Mouse (Mus musculus): ENCODE measurements around the gene D3Ertd254e. TPM values are rescaled to one million over a fixed set of nuclear protein-coding genes. Genes with fewer than 3 reads are reported as not detected.
A peak's percentile ranks its signal among the peaks of the same experiment; 100 is the strongest.

Gene D3Ertd254e
- polyA plus RNA-seq, 1 experiment from 2014 or later = 7.1 TPM

- ATAC-seq (ENCODE audit: low read depth) = no peak
- Histone ChIP-seq H3K9ac (ENCODE audit: low read depth, low read length) (peak overlapping the region; percentile 90; the same call in 1 of the 2 replicates), H3K9me3 (ENCODE audit: control insufficient read depth, low read length) (no peaks in the 10 kb centered on the region), H3K4me2 (ENCODE audit: low read depth, low read length) (peak overlapping the region; percentile 62), H3K36me3 (ENCODE audit: control insufficient read depth, insufficient read depth, low read length) (no peaks in the 10 kb centered on the region), H3K4me3 (ENCODE audit: low read depth, low read length) (peak overlapping the region; percentile 81), H3K4me1 (ENCODE audit: control insufficient read depth, insufficient read depth, low read length) (peaks cover 22% of the 10 kb centered on the region), H3K27me3 (replicated peaks; ENCODE audit: control insufficient read depth, insufficient read depth, low read length) (no peaks in the 10 kb centered on the region), H3K27ac (replicated peaks; ENCODE audit: low read depth, low read length) (no peak overlapping the region)
- DNase-seq (ENCODE audit: low spot score) = no peak
- 11% methylated on average over 1 of the region's 1 CpGs for WGBS
These were observed 282 bp upstream of the D3Ertd254e start for GRCm38 (mm10) chr3:36150537-36150933.

- Histone ChIP-seq H3K4me2 (ENCODE audit: low read depth, low read length) (no peak overlapping the region), H3K36me3 (ENCODE audit: control insufficient read depth, insufficient read depth, low read length) (peaks cover 11% of the 10 kb centered on the region), H3K4me3 (ENCODE audit: low read depth, low read length) (no peak overlapping the region), H3K9me3 (ENCODE audit: control insufficient read depth, low read length) (peaks cover 9% of the 10 kb centered on the region), H3K27ac (replicated peaks; ENCODE audit: low read depth, low read length) (no peak overlapping the region), H3K4me1 (ENCODE audit: control insufficient read depth, insufficient read depth, low read length) (peaks cover 22% of the 10 kb centered on the region), H3K27me3 (replicated peaks; ENCODE audit: control insufficient read depth, insufficient read depth, low read length) (no peaks in the 10 kb centered on the region), H3K9ac (ENCODE audit: low read depth, low read length) (no peak overlapping the region)
- ATAC-seq (ENCODE audit: low read depth) = no peak
- WGBS = 30% methylated on average over 5 of the region's 5 CpGs
- DNase-seq (ENCODE audit: low spot score) = no peak
These were observed 4.5 kb downstream of the D3Ertd254e start for GRCm38 (mm10) chr3:36155268-36155667.

GRCm38 (mm10) chr3:36170670-36171210 lies 19.9 kb downstream of the D3Ertd254e start:
- WGBS = 74% methylated on average over 1 of the region's 1 CpGs
- ATAC-seq (ENCODE audit: low read depth) (no peak), DNase-seq (ENCODE audit: low spot score) (no peak)
- Histone ChIP-seq H3K27me3 (replicated peaks; ENCODE audit: control insufficient read depth, insufficient read depth, low read length) (no peaks in the 10 kb centered on the region), H3K36me3 (ENCODE audit: control insufficient read depth, insufficient read depth, low read length) (peaks cover 26% of the 10 kb centered on the region), H3K27ac (replicated peaks; ENCODE audit: low read depth, low read length) (no peak overlapping the region), H3K9ac (ENCODE audit: low read depth, low read length) (no peak overlapping the region), H3K4me1 (ENCODE audit: control insufficient read depth, insufficient read depth, low read length) (no peaks in the 10 kb centered on the region), H3K4me2 (ENCODE audit: low read depth, low read length) (no peak overlapping the region), H3K4me3 (ENCODE audit: low read depth, low read length) (no peak overlapping the region), H3K9me3 (ENCODE audit: control insufficient read depth, low read length) (peaks cover 4% of the 10 kb centered on the region)

- DNase-seq (ENCODE audit: low spot score) = no peak
These were observed 20.5 kb downstream of the D3Ertd254e start for GRCm38 (mm10) chr3:36171348-36171747.

GRCm38 (mm10) chr3:36173761-36174160 lies 22.9 kb downstream of the D3Ertd254e start:
- Histone ChIP-seq H3K27ac (replicated peaks; ENCODE audit: low read depth, low read length) (no peak overlapping the region), H3K4me2 (ENCODE audit: low read depth, low read length) (no peak overlapping the region), H3K36me3 (ENCODE audit: control insufficient read depth, insufficient read depth, low read length) (no peaks in the 10 kb centered on the region), H3K27me3 (replicated peaks; ENCODE audit: control insufficient read depth, insufficient read depth, low read length) (no peaks in the 10 kb centered on the region), H3K4me3 (ENCODE audit: low read depth, low read length) (no peak overlapping the region), H3K9me3 (ENCODE audit: control insufficient read depth, low read length) (no peaks in the 10 kb centered on the region), H3K4me1 (ENCODE audit: control insufficient read depth, insufficient read depth, low read length) (no peaks in the 10 kb centered on the region), H3K9ac (ENCODE audit: low read depth, low read length) (no peak overlapping the region)
- DNase-seq (ENCODE audit: low spot score) (no peak), ATAC-seq (ENCODE audit: low read depth) (no peak)
- 88% methylated on average over 2 of the region's 2 CpGs for WGBS

More at GRCm38 (mm10) chr3:36171348-36171747, 20.5 kb downstream of the D3Ertd254e start:
- Histone ChIP-seq H3K4me3 (ENCODE audit: low read depth, low read length) (no peak overlapping the region), H3K27me3 (replicated peaks; ENCODE audit: control insufficient read depth, insufficient read depth, low read length) (no peaks in the 10 kb centered on the region), H3K9ac (ENCODE audit: low read depth, low read length) (no peak overlapping the region), H3K4me2 (ENCODE audit: low read depth, low read length) (no peak overlapping the region), H3K27ac (replicated peaks; ENCODE audit: low read depth, low read length) (no peak overlapping the region), H3K4me1 (ENCODE audit: control insufficient read depth, insufficient read depth, low read length) (no peaks in the 10 kb centered on the region), H3K36me3 (ENCODE audit: control insufficient read depth, insufficient read depth, low read length) (peaks cover 20% of the 10 kb centered on the region), H3K9me3 (ENCODE audit: control insufficient read depth, low read length) (no peaks in the 10 kb centered on the region)
- WGBS = 100% methylated on average over 1 of the region's 1 CpGs
- ATAC-seq (ENCODE audit: low read depth) = no peak

- H3K4me2 ChIP-seq (ENCODE audit: low read depth, low read length) = no peak overlapping the region
- peak; percentile 70 for DNase-seq (ENCODE audit: low spot score)
- H3K27ac ChIP-seq (replicated peaks; ENCODE audit: low read depth, low read length) = no peak overlapping the region
- H3K4me1 ChIP-seq (ENCODE audit: control insufficient read depth, insufficient read depth, low read length) = no peaks in the 10 kb centered on the region
- no peak overlapping the region for H3K9ac ChIP-seq (ENCODE audit: low read depth, low read length)
- WGBS = 8% methylated on average over 4 of the region's 4 CpGs
- no peaks in the 10 kb centered on the region for H3K36me3 ChIP-seq (ENCODE audit: control insufficient read depth, insufficient read depth, low read length)
- no peaks in the 10 kb centered on the region for H3K27me3 ChIP-seq (replicated peaks; ENCODE audit: control insufficient read depth, insufficient read depth, low read length)
- no peak overlapping the region for H3K4me3 ChIP-seq (ENCODE audit: low read depth, low read length)
- no peaks in the 10 kb centered on the region for H3K9me3 ChIP-seq (ENCODE audit: control insufficient read depth, low read length)
- ATAC-seq (ENCODE audit: low read depth) = no peak
These were observed 30.7 kb downstream of the D3Ertd254e start for GRCm38 (mm10) chr3:36181519-36181918.

GRCm38 (mm10) chr3:36186510-36186909 lies 35.7 kb downstream of the D3Ertd254e start:
- H3K9me3 ChIP-seq (ENCODE audit: control insufficient read depth, low read length) = no peaks in the 10 kb centered on the region
- no peaks in the 10 kb centered on the region for H3K4me1 ChIP-seq (ENCODE audit: control insufficient read depth, insufficient read depth, low read length)
- no peaks in the 10 kb centered on the region for H3K27me3 ChIP-seq (replicated peaks; ENCODE audit: control insufficient read depth, insufficient read depth, low read length)
- H3K4me2 ChIP-seq (ENCODE audit: low read depth, low read length) = no peak overlapping the region
- 73% methylated on average over 4 of the region's 4 CpGs for WGBS
- ATAC-seq (ENCODE audit: low read depth) (no peak), DNase-seq (ENCODE audit: low spot score) (no peak)
- H3K4me3 ChIP-seq (ENCODE audit: low read depth, low read length) = no peak overlapping the region
- H3K27ac ChIP-seq (replicated peaks; ENCODE audit: low read depth, low read length) = no peak overlapping the region
- no peaks in the 10 kb centered on the region for H3K36me3 ChIP-seq (ENCODE audit: control insufficient read depth, insufficient read depth, low read length)
- H3K9ac ChIP-seq (ENCODE audit: low read depth, low read length) = no peak overlapping the region

- Histone ChIP-seq H3K9ac (ENCODE audit: low read depth, low read length) (no peak overlapping the region), H3K4me1 (ENCODE audit: control insufficient read depth, insufficient read depth, low read length) (no peaks in the 10 kb centered on the region), H3K9me3 (ENCODE audit: control insufficient read depth, low read length) (no peaks in the 10 kb centered on the region), H3K27ac (replicated peaks; ENCODE audit: low read depth, low read length) (no peak overlapping the region), H3K4me2 (ENCODE audit: low read depth, low read length) (no peak overlapping the region), H3K4me3 (ENCODE audit: low read depth, low read length) (no peak overlapping the region), H3K36me3 (ENCODE audit: control insufficient read depth, insufficient read depth, low read length) (no peaks in the 10 kb centered on the region), H3K27me3 (replicated peaks; ENCODE audit: control insufficient read depth, insufficient read depth, low read length) (no peaks in the 10 kb centered on the region)
- no peak for ATAC-seq (ENCODE audit: low read depth)
- WGBS = 89% methylated on average over 8 of the region's 8 CpGs
- DNase-seq (ENCODE audit: low spot score) = no peak
These were observed 38.4 kb downstream of the D3Ertd254e start for GRCm38 (mm10) chr3:36189243-36189642.

GRCm38 (mm10) chr3:36201098-36201497 lies 50.3 kb downstream of the D3Ertd254e start:
- Histone ChIP-seq H3K9ac (ENCODE audit: low read depth, low read length) (no peak overlapping the region), H3K36me3 (ENCODE audit: control insufficient read depth, insufficient read depth, low read length) (no peaks in the 10 kb centered on the region), H3K27me3 (replicated peaks; ENCODE audit: control insufficient read depth, insufficient read depth, low read length) (no peaks in the 10 kb centered on the region), H3K9me3 (ENCODE audit: control insufficient read depth, low read length) (no peaks in the 10 kb centered on the region), H3K4me1 (ENCODE audit: control insufficient read depth, insufficient read depth, low read length) (no peaks in the 10 kb centered on the region), H3K4me2 (ENCODE audit: low read depth, low read length) (no peak overlapping the region), H3K4me3 (ENCODE audit: low read depth, low read length) (no peak overlapping the region), H3K27ac (replicated peaks; ENCODE audit: low read depth, low read length) (no peak overlapping the region)
- 52% methylated on average over 5 of the region's 5 CpGs for WGBS
- ATAC-seq (ENCODE audit: low read depth) (no peak), DNase-seq (ENCODE audit: low spot score) (no peak)
